Mouse (Mus musculus) forebrain, embryonic 14.5 days (tissue): ENCODE measurements around the gene B4galnt4. TPM values are rescaled to one million over a fixed set of nuclear protein-coding genes. Genes with fewer than 3 reads are reported as not detected.
A peak's percentile ranks its signal among the peaks of the same experiment; 100 is the strongest.
"Not testable (repeated sequence)": the region's sequence is repeated elsewhere in the genome, so short reads cannot be mapped to it uniquely, and the experiment has no call there.

Experiments
- ATAC-seq: fragments of 200-750 bp; cut with Nextera tagmentation; 2 replicates; pipeline ENCODE4 v1.8.0; 2017; ENCODE audit warnings: mild to moderate bottlenecking, moderate library complexity
- DNase-seq: peaks from one replicate; pipeline ENCODE4 v3.0.0-alpha.2; 2015; ENCODE audit warnings: low spot score
- H3K27ac ChIP-seq: fragments of 300-500 bp; sonication (generic); 2 replicates; pipeline ENCODE4 v1.5.1; 2014; ENCODE audit warnings: low read depth, mild to moderate bottlenecking, control low read depth, low read length, moderate library complexity
- H3K27me3 ChIP-seq: fragments of 300-500 bp; sonication (generic); replicated peaks from 2 replicates; pipeline ENCODE4 v1.6.1; 2014; ENCODE audit warnings: low read length, control low read depth, mixed read lengths; ENCODE audit not compliant: control insufficient read depth, insufficient read depth
- H3K36me3 ChIP-seq: fragments of 300-500 bp; sonication (generic); 2 replicates; pipeline ENCODE4 v1.6.1; 2014; ENCODE audit warnings: low read length, control low read depth; ENCODE audit not compliant: control insufficient read depth, insufficient read depth
- H3K4me1 ChIP-seq: fragments of 300-500 bp; sonication (generic); 2 replicates; pipeline ENCODE4 v1.6.1; 2014; ENCODE audit warnings: antibody characterized with exemption, low read length, control low read depth; ENCODE audit not compliant: control insufficient read depth, insufficient read depth
- H3K4me2 ChIP-seq: fragments of 300-500 bp; sonication (generic); 2 replicates; pipeline ENCODE4 v1.6.1; 2014; ENCODE audit warnings: mild to moderate bottlenecking, control low read depth, low read length
- H3K4me3 ChIP-seq: fragments of 300-500 bp; sonication (generic); 2 replicates; pipeline ENCODE4 v1.5.1; 2014; ENCODE audit warnings: low read depth, low read length, control low read depth
- H3K9ac ChIP-seq: fragments of 300-500 bp; sonication (generic); 2 replicates; pipeline ENCODE4 v1.6.1; 2014; ENCODE audit warnings: mild to moderate bottlenecking, low read length, control low read depth, moderate library complexity
- H3K9me3 ChIP-seq: fragments of 300-500 bp; sonication (generic); replicated peaks from 2 replicates; pipeline ENCODE4 v1.6.1; 2016; ENCODE audit warnings: low read length, control low read depth, mixed read lengths; ENCODE audit not compliant: control insufficient read depth
- WGBS: fragments of 180-500 bp; shearing (Covaris S2); extraction: QIAGEN DNeasy Blood & Tissue Kit; methylation state at CpG from one replicate; pipeline ENCODE4 v1.1.7; 2014; 5-methylcytosine and 5-hydroxymethylcytosine counted together
- polyA plus RNA-seq: library from polyadenylated mRNA; unstranded; fragments of >200 nt; fragmentation: Nextera tagmentation; extraction: Ambion mirVana; gene quantifications from 2 replicates; pipeline ENCODE4 v1.2.1, GENCODE M21; 2014

B4galnt4 gene
- polyA plus RNA-seq, 1 experiment from 2014 or later = 29.1 TPM

DNA sequence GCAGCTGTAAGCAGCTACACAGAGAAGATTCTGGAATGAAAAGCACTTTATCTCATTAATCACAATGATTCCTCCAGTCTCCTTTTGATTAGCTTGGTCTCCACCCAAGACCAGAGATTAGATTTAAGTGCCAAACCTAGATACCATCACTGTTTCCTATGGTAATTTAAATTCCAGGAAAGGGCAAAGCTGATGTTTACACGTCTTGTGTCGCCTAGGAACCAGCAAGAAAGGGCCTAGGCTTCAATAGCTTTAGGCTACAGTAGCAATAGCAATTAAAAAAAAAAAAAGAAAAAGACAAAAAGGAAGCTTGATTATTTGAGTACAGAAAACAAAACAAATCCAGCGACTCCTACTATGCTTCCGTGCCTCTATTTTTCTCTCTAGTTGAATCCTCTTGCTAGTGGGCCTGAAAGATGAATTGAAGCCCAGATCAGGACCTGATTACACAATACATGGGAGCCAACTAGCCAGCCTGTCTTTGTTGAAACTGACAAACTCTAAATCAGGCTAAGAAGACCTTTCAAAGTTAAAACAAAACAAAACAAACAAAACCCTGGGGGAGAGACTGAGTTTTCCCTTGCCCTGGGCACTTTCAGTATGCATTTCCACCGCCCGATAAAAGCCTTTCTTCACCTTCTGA is 34.7 kb upstream of the B4galnt4 start:
- peak; percentile 64 for ATAC-seq
- 3% methylated on average over 6 of the region's 6 CpGs for WGBS
- DNase-seq = peak; percentile 75

DNA sequence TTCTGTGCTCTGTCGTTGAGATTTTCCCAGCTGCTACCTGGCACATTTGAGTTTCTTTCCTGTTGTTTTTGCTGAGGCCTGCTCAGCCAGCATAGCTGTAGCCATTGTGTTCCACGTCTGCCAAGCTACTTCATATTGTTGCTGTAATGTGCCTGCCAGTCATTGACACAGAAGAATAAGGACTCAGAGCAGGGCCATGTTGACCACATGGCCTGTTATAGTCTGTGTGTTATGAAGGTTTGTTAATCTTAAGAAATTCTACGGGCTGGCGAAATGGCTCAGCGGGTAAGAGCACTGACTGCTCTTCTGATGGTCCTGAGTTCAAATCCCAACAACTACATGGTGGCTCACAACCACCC is 34.2 kb upstream of the B4galnt4 start:
- H3K36me3 ChIP-seq = no peaks in the 10 kb centered on the region
- no peaks in the 10 kb centered on the region for H3K27me3 ChIP-seq
- no peak overlapping the region for H3K9ac ChIP-seq
- DNase-seq (no peak), ATAC-seq (peak; percentile 69)
- 26% methylated on average over 5 of the region's 5 CpGs for WGBS
- no peak overlapping the region for H3K27ac ChIP-seq
- H3K4me2 ChIP-seq = no peak overlapping the region
- H3K4me1 ChIP-seq = peaks cover 3% of the 10 kb centered on the region; the same call in 1 of the 2 replicates
- no peak overlapping the region for H3K4me3 ChIP-seq
- H3K9me3 ChIP-seq = no peaks in the 10 kb centered on the region

More for the DNA sequence above, 34.7 kb upstream of the B4galnt4 start:
- H3K27me3 ChIP-seq = no peaks in the 10 kb centered on the region
- no peaks in the 10 kb centered on the region for H3K9me3 ChIP-seq
- H3K4me3 ChIP-seq = no peak overlapping the region
- peak overlapping the region; percentile 57; the same call in 1 of the 2 replicates for H3K27ac ChIP-seq
- no peaks in the 10 kb centered on the region for H3K36me3 ChIP-seq
- H3K9ac ChIP-seq = no peak overlapping the region
- H3K4me2 ChIP-seq = no peak overlapping the region
- H3K4me1 ChIP-seq = peaks cover 3% of the 10 kb centered on the region; the same call in 1 of the 2 replicates

DNA sequence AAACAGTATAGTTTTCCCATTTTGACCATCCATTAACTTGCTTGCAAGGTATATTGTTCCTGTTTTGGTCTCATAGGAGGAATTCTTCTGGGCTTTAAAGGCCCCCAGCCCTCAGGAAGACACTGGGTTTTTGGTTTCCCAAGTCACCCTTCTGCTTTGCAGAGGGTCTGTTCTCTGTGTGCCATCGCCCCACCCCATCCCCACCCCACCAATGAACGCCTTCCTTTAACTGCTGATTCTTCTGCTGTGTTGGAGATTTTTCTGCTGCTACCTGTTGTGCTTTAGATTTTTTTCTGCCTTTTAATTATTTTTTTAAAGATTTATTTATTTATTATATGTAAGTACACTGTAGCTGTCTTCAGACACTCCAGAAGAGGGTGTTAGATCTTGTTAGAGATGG is 32.1 kb upstream of the B4galnt4 start, which contains the start of gene Gm17387:
TSS of gene Gm17387 (plus strand) at position 301 of the 400 bp plus-strand sequence.
- DNase-seq (no peak), ATAC-seq (no peak)
- 93% methylated on average over 2 of the region's 2 CpGs for WGBS
- no peak within 1 kb of the TSS for H3K9ac ChIP-seq
- no peak within 1 kb of the TSS for H3K4me2 ChIP-seq
- no peak within 1 kb of the TSS for H3K4me3 ChIP-seq
- no peaks in the 10 kb centered on the region for H3K36me3 ChIP-seq
- peaks cover 3% of the 10 kb centered on the region; the same call in 1 of the 2 replicates for H3K4me1 ChIP-seq
- H3K9me3 ChIP-seq = no peaks in the 10 kb centered on the region
- no peaks in the 10 kb centered on the region for H3K27me3 ChIP-seq
- no peak within 1 kb of the TSS for H3K27ac ChIP-seq

DNA sequence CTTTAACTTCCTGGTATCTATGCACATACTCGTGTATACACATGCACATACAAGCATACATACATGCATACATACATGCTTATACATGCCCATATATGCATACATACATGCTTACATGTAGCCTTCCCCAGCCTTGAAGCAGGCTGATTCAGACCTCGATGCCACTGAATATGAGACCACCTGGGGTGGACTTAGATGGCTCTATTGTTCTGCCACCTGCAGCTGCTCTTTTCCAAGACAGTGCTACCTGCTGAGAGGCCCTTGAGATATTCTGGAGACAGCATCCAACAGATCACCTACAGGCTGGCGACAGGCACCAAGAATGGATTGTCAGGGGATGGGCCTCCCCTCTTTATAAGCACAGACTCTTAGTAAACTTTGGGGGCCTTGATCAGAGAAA is 30.5 kb upstream of the B4galnt4 start:
- 34% methylated on average over 3 of the region's 3 CpGs for WGBS
- DNase-seq = no peak
- Histone ChIP-seq H3K9me3 (no peaks in the 10 kb centered on the region), H3K36me3 (no peaks in the 10 kb centered on the region), H3K27me3 (no peaks in the 10 kb centered on the region), H3K9ac (no peak overlapping the region), H3K4me3 (no peak overlapping the region), H3K4me2 (no peak overlapping the region), H3K4me1 (peaks cover 3% of the 10 kb centered on the region; the same call in 1 of the 2 replicates), H3K27ac (no peak overlapping the region)
- no peak for ATAC-seq

- Histone ChIP-seq H3K27ac (no peak overlapping the region), H3K4me2 (no peak overlapping the region), H3K27me3 (no peaks in the 10 kb centered on the region), H3K4me3 (no peak overlapping the region), H3K9ac (no peak overlapping the region), H3K36me3 (no peaks in the 10 kb centered on the region), H3K4me1 (no peaks in the 10 kb centered on the region), H3K9me3 (no peaks in the 10 kb centered on the region)
- DNase-seq = no peak
- WGBS = 80% methylated on average over 9 of the region's 9 CpGs
- no peak for ATAC-seq
Measured at GRCm38 (mm10) chr7:141032458-141033167, 28.3 kb upstream of the B4galnt4 start.

DNA sequence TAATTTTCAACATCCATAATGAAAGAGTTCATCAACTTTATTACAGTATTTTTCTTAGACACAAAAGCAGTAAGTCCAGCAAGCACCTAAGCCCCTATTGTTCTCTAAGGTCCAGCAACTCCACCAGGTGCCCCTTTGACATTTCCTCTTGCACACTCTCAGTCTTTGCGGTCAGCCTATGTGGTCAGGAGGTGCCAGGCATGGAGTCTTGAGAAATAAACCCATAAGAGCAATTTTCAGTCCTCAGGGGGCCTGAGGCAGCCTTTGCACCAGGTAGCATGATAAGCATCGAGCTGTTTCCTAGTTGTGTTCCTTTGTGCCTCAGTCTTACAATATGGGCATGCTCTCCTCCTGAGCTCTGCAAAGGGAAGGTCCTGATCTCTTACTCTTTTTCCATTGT is 24.3 kb upstream of the B4galnt4 start:
- H3K27ac ChIP-seq, H3K9ac ChIP-seq, H3K4me1 ChIP-seq, H3K36me3 ChIP-seq, H3K4me3 ChIP-seq, H3K9me3 ChIP-seq, H3K27me3 ChIP-seq, H3K4me2 ChIP-seq, ATAC-seq, DNase-seq: not testable (repeated sequence)
- 82% methylated on average over 1 of the region's 2 CpGs for WGBS

- Histone ChIP-seq H3K4me2 (no peak overlapping the region), H3K27me3 (no peaks in the 10 kb centered on the region), H3K4me1 (no peaks in the 10 kb centered on the region), H3K36me3 (no peaks in the 10 kb centered on the region), H3K9ac (no peak overlapping the region), H3K27ac (no peak overlapping the region), H3K4me3 (no peak overlapping the region), H3K9me3 (no peaks in the 10 kb centered on the region)
- no peak for ATAC-seq
- WGBS = 85% methylated on average over 20 of the region's 21 CpGs
- DNase-seq = no peak
Measured at GRCm38 (mm10) chr7:141038090-141039032, 22.5 kb upstream of the B4galnt4 start.

GRCm38 (mm10) chr7:141039386-141040107 is 21.4 kb upstream of the B4galnt4 start:
- no peaks in the 10 kb centered on the region for H3K4me1 ChIP-seq
- no peak overlapping the region for H3K4me3 ChIP-seq
- no peak for ATAC-seq
- 92% methylated on average over 4 of the region's 4 CpGs for WGBS
- no peaks in the 10 kb centered on the region for H3K36me3 ChIP-seq
- no peaks in the 10 kb centered on the region for H3K9me3 ChIP-seq
- no peak overlapping the region for H3K27ac ChIP-seq
- DNase-seq = no peak
- no peak overlapping the region for H3K4me2 ChIP-seq
- no peak overlapping the region for H3K9ac ChIP-seq
- H3K27me3 ChIP-seq = no peaks in the 10 kb centered on the region
